Mouse (Mus musculus) neural tube, embryonic 14.5 days (tissue): ENCODE results near the gene Trp53. TPM values are rescaled to one million over a fixed set of nuclear protein-coding genes. Genes with fewer than 3 reads are reported as not detected.

Experiments used
- ATAC-seq: fragments of 200-750 bp; cut with Nextera tagmentation; 2 replicates; pipeline ENCODE4 v1.8.0; 2017; ENCODE audit warnings: low read depth, mild to moderate bottlenecking, moderate TSS enrichment, moderate library complexity
- H3K27ac ChIP-seq: fragments of 300-500 bp; sonication (generic); 2 replicates; pipeline ENCODE4 v1.5.1; 2014; ENCODE audit warnings: low read depth, mild to moderate bottlenecking, control low read depth, low read length, moderate library complexity, mixed read lengths
- H3K27me3 ChIP-seq: fragments of 300-500 bp; sonication (generic); 2 replicates; pipeline ENCODE4 v1.6.1; 2014; ENCODE audit warnings: low read length; ENCODE audit not compliant: control insufficient read depth, insufficient read depth
- H3K36me3 ChIP-seq: fragments of 300-500 bp; sonication (generic); 2 replicates; pipeline ENCODE4 v1.6.1; 2014; ENCODE audit warnings: low read length, mixed read lengths; ENCODE audit not compliant: control insufficient read depth, insufficient read depth
- H3K4me1 ChIP-seq: fragments of 300-500 bp; sonication (generic); 2 replicates; pipeline ENCODE4 v1.6.1; 2014; ENCODE audit warnings: low read length; ENCODE audit not compliant: control insufficient read depth, insufficient read depth
- H3K4me2 ChIP-seq: fragments of 300-500 bp; sonication (generic); 2 replicates; pipeline ENCODE4 v1.6.1; 2014; ENCODE audit warnings: mild to moderate bottlenecking, low read depth, low read length, control low read depth
- H3K4me3 ChIP-seq: fragments of 300-500 bp; sonication (generic); 2 replicates; pipeline ENCODE4 v1.5.1; 2014; ENCODE audit warnings: low read depth, low read length, control low read depth, mixed read lengths
- H3K9ac ChIP-seq: fragments of 300-500 bp; sonication (generic); replicated peaks from 2 replicates; pipeline ENCODE4 v1.6.1; 2014; ENCODE audit warnings: low read depth, mild to moderate bottlenecking, control low read depth, low read length, mixed read lengths
- H3K9me3 ChIP-seq: fragments of 300-500 bp; sonication (generic); 2 replicates; pipeline ENCODE4 v1.6.1; 2016; ENCODE audit warnings: low read length; ENCODE audit not compliant: control insufficient read depth
- WGBS: fragments of 180-500 bp; shearing (Covaris S2); extraction: QIAGEN DNeasy Blood & Tissue Kit; methylation state at CpG from one replicate; pipeline ENCODE4 v1.1.7; 2014; 5-methylcytosine and 5-hydroxymethylcytosine counted together
- polyA plus RNA-seq: library from polyadenylated mRNA; unstranded; fragments of >200 nt; fragmentation: Nextera tagmentation; extraction: Ambion mirVana; gene quantifications from 2 replicates; pipeline ENCODE4 v1.2.1, GENCODE M21; 2014

Trp53 gene
- polyA plus RNA-seq, 1 experiment from 2014 or later = 54.6 TPM

- Histone ChIP-seq H3K9me3 (no peaks in the 10 kb centered on the region), H3K27ac (no peak overlapping the region), H3K4me2 (no peak overlapping the region), H3K9ac (no peak overlapping the region), H3K4me3 (no peak overlapping the region), H3K27me3 (no peaks in the 10 kb centered on the region), H3K4me1 (peaks cover 9% of the 10 kb centered on the region; the same call in 1 of the 2 replicates), H3K36me3 (peaks cover 27% of the 10 kb centered on the region)
- WGBS = 83% methylated on average over 7 of the region's 7 CpGs
- ATAC-seq = no peak
Measured at GRCm38 (mm10) chr11:69585718-69586325, 5.7 kb downstream of the Trp53 start.

- ATAC-seq = no peak
- Histone ChIP-seq H3K9me3 (no peaks in the 10 kb centered on the region), H3K27me3 (no peaks in the 10 kb centered on the region), H3K4me2 (no peak overlapping the region), H3K9ac (no peak overlapping the region), H3K27ac (no peak overlapping the region), H3K4me1 (no peaks in the 10 kb centered on the region), H3K36me3 (peaks cover 31% of the 10 kb centered on the region), H3K4me3 (no peak overlapping the region)
- 93% methylated on average over 22 of the region's 22 CpGs for WGBS
Measured at GRCm38 (mm10) chr11:69589207-69589834, 9.2 kb downstream of the Trp53 start.

- no peaks in the 10 kb centered on the region for H3K4me1 ChIP-seq
- peaks cover 31% of the 10 kb centered on the region for H3K36me3 ChIP-seq
- H3K27ac ChIP-seq = no peak overlapping the region
- no peak for ATAC-seq
- H3K4me2 ChIP-seq = no peak overlapping the region
- 98% methylated on average over 8 of the region's 8 CpGs for WGBS
- no peak overlapping the region for H3K9ac ChIP-seq
- no peaks in the 10 kb centered on the region for H3K9me3 ChIP-seq
- H3K4me3 ChIP-seq = no peak overlapping the region
- H3K27me3 ChIP-seq = no peaks in the 10 kb centered on the region
Measured at GRCm38 (mm10) chr11:69590622-69591021, 10.5 kb downstream of the Trp53 start.

- Histone ChIP-seq H3K4me1 (no peaks in the 10 kb centered on the region), H3K27me3 (no peaks in the 10 kb centered on the region), H3K27ac (no peak overlapping the region), H3K4me3 (no peak overlapping the region), H3K4me2 (no peak overlapping the region), H3K9me3 (no peaks in the 10 kb centered on the region), H3K36me3 (peaks cover 31% of the 10 kb centered on the region), H3K9ac (no peak overlapping the region)
- ATAC-seq = no peak
- WGBS = 88% methylated on average over 3 of the region's 3 CpGs
Measured at GRCm38 (mm10) chr11:69591424-69591823, 11.3 kb downstream of the Trp53 start.

- 83% methylated on average over 7 of the region's 7 CpGs for WGBS
- H3K9me3 ChIP-seq = no peaks in the 10 kb centered on the region
- ATAC-seq = peak; percentile 54; the same call in 1 of the 2 replicates
- no peaks in the 10 kb centered on the region for H3K27me3 ChIP-seq
- no peak overlapping the region for H3K4me2 ChIP-seq
- peaks cover 31% of the 10 kb centered on the region for H3K36me3 ChIP-seq
- no peaks in the 10 kb centered on the region for H3K4me1 ChIP-seq
- no peak overlapping the region for H3K4me3 ChIP-seq
- no peak overlapping the region for H3K9ac ChIP-seq
- H3K27ac ChIP-seq = no peak overlapping the region
Measured at GRCm38 (mm10) chr11:69591899-69592637, 11.9 kb downstream of the Trp53 start.

GRCm38 (mm10) chr11:69592799-69593198 is 12.6 kb downstream of the Trp53 start:
- Histone ChIP-seq H3K4me3 (no peak overlapping the region), H3K9ac (no peak overlapping the region), H3K4me2 (no peak overlapping the region), H3K36me3 (peaks cover 30% of the 10 kb centered on the region), H3K27me3 (no peaks in the 10 kb centered on the region), H3K4me1 (no peaks in the 10 kb centered on the region), H3K9me3 (no peaks in the 10 kb centered on the region), H3K27ac (no peak overlapping the region)
- WGBS = 90% methylated on average over 4 of the region's 4 CpGs
- ATAC-seq = no peak

- Histone ChIP-seq H3K9ac (no peak overlapping the region), H3K27me3 (no peaks in the 10 kb centered on the region), H3K27ac (no peak overlapping the region), H3K4me2 (no peak overlapping the region), H3K4me3 (no peak overlapping the region), H3K36me3 (0 out of 2 replicates have a peak, but pooled peaks cover 10% of the 10 kb centered on the region), H3K9me3 (no peaks in the 10 kb centered on the region), H3K4me1 (no peaks in the 10 kb centered on the region)
- no peak for ATAC-seq
- 96% methylated on average over 6 of the region's 6 CpGs for WGBS
Measured at GRCm38 (mm10) chr11:69594853-69595252, 14.7 kb downstream of the Trp53 start.

GRCm38 (mm10) chr11:69599436-69599835 is 19.3 kb downstream of the Trp53 start:
- WGBS = 6% methylated on average over 9 of the region's 9 CpGs
- no peaks in the 10 kb centered on the region for H3K9me3 ChIP-seq
- H3K4me3 ChIP-seq = no peak overlapping the region
- no peaks in the 10 kb centered on the region for H3K27me3 ChIP-seq
- H3K4me2 ChIP-seq = no peak overlapping the region
- H3K9ac ChIP-seq = no peak overlapping the region
- peaks cover 7% of the 10 kb centered on the region for H3K4me1 ChIP-seq
- peak overlapping the region; percentile 25 for H3K27ac ChIP-seq
- ATAC-seq = no peak
- peaks cover 3% of the 10 kb centered on the region; the same call in 1 of the 2 replicates for H3K36me3 ChIP-seq

- Histone ChIP-seq H3K9me3 (no peaks in the 10 kb centered on the region), H3K4me3 (no peak overlapping the region), H3K4me2 (peak overlapping the region; percentile 8; the same call in 1 of the 2 replicates), H3K36me3 (peaks cover 3% of the 10 kb centered on the region; the same call in 1 of the 2 replicates), H3K27me3 (no peaks in the 10 kb centered on the region), H3K9ac (no peak overlapping the region), H3K27ac (peak overlapping the region; percentile 46), H3K4me1 (peaks cover 13% of the 10 kb centered on the region)
- peak; percentile 65; the same call in 1 of the 2 replicates for ATAC-seq
- WGBS = 14% methylated on average over 6 of the region's 6 CpGs
Measured at GRCm38 (mm10) chr11:69600098-69600497, 19.9 kb downstream of the Trp53 start.
